Mouse (Mus musculus) testis, adult 2 months (tissue): ENCODE results near the gene Tln2.

ENCODE experiments used
- CTCF ChIP-seq: fragments of 200-500 bp; IDR thresholded peaks from 2 replicates; pipeline ENCODE4 v1.5.1; 2012; ENCODE audit warnings: low read depth, mild to moderate bottlenecking, inconsistent platforms, low read length, moderate library complexity; ENCODE audit not compliant: control insufficient read depth, insufficient read depth, insufficient replicate concordance
- POLR2A ChIP-seq: fragments of 200-500 bp; IDR thresholded peaks from 2 replicates; pipeline ENCODE4 v1.6.1; 2012; ENCODE audit warnings: low read depth, mild to moderate bottlenecking, inconsistent platforms, low read length, moderate library complexity; ENCODE audit not compliant: control insufficient read depth

DNA sequence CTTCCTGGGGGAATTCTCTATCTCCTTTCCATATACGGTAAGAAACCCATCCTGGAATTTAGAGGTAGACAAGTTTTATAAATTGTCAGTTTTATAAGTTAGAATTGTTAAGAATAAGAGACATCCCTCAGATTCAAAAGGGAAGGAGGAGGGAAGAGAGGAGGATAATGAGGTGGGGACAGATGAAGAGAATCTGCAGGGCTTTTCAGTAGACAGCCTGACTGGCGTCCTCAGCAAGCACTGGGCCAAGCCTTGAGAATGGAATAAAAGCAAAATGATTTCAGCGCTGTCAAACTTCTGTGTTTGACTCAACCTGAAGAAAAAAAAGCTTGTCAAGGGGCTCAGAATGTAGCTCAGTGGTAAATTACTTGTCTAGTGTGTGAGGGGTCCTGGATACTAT, 272.7 kb downstream of the Tln2 start:
- no peak for TF ChIP-seq POLR2A
- TF ChIP-seq CTCF: no peak
